Mouse (Mus musculus) limb, embryonic 14.5 days (tissue): ENCODE results near the gene Dusp15. TPM values are rescaled to one million over a fixed set of nuclear protein-coding genes. Genes with fewer than 3 reads are reported as not detected.
A peak's percentile ranks its signal among the peaks of the same experiment; 100 is the strongest.

Experiments used
- ATAC-seq: fragments of 200-750 bp; cut with Nextera tagmentation; 2 replicates; pipeline ENCODE4 v1.8.0; 2017; ENCODE audit warnings: low read depth, moderate number of reproducible peaks, moderate TSS enrichment; ENCODE audit not compliant: low FRiP score
- DNase-seq: peaks from one replicate; pipeline ENCODE4 v3.0.0-alpha.2; 2015; ENCODE audit warnings: low spot score
- H3K27ac ChIP-seq: fragments of 300-500 bp; sonication (generic); replicated peaks from 2 replicates; pipeline ENCODE4 v1.5.1; 2014; ENCODE audit warnings: low read depth, mild to moderate bottlenecking, low read length, moderate library complexity, mixed read lengths
- H3K27me3 ChIP-seq: fragments of 300-500 bp; sonication (generic); 2 replicates; pipeline ENCODE4 v1.6.1; 2014; ENCODE audit warnings: low read length, mixed read lengths; ENCODE audit not compliant: control insufficient read depth, insufficient read depth
- H3K36me3 ChIP-seq: fragments of 300-500 bp; sonication (generic); 2 replicates; pipeline ENCODE4 v1.6.1; 2014; ENCODE audit warnings: mild to moderate bottlenecking, low read length, moderate library complexity, mixed read lengths; ENCODE audit not compliant: control insufficient read depth, insufficient read depth
- H3K4me1 ChIP-seq: fragments of 300-500 bp; sonication (generic); 2 replicates; pipeline ENCODE4 v1.6.1; 2014; ENCODE audit warnings: antibody characterized with exemption, low read length, mixed read lengths; ENCODE audit not compliant: control insufficient read depth, insufficient read depth
- H3K4me2 ChIP-seq: fragments of 300-500 bp; sonication (generic); replicated peaks from 2 replicates; pipeline ENCODE4 v1.6.1; 2014; ENCODE audit warnings: low read depth, mild to moderate bottlenecking, low read length, moderate library complexity; ENCODE audit not compliant: severe bottlenecking
- H3K4me3 ChIP-seq: fragments of 300-500 bp; sonication (generic); replicated peaks from 2 replicates; pipeline ENCODE4 v1.5.1; 2014; ENCODE audit warnings: low read length
- H3K9ac ChIP-seq: fragments of 300-500 bp; sonication (generic); 2 replicates; pipeline ENCODE4 v1.6.1; 2014; ENCODE audit warnings: mild to moderate bottlenecking, low read depth, low read length, moderate library complexity; ENCODE audit not compliant: severe bottlenecking
- H3K9me3 ChIP-seq: fragments of 300-500 bp; sonication (generic); 2 replicates; pipeline ENCODE4 v1.6.1; 2016; ENCODE audit warnings: low read length; ENCODE audit not compliant: control insufficient read depth
- POLR2A ChIP-seq: fragments of 200-500 bp; IDR thresholded peaks from 2 replicates; pipeline ENCODE4 v1.8.0; 2012; ENCODE audit warnings: inconsistent platforms, mild to moderate bottlenecking, moderate library complexity, borderline replicate concordance; ENCODE audit not compliant: insufficient read depth, insufficient read length; ENCODE audit errors: extremely low read depth
- WGBS: fragments of 180-500 bp; shearing (Covaris S2); extraction: QIAGEN DNeasy Blood & Tissue Kit; methylation state at CpG from one replicate; pipeline ENCODE4 v1.1.7; 2014; 5-methylcytosine and 5-hydroxymethylcytosine counted together
- polyA plus RNA-seq, 2 experiments: library from polyadenylated mRNA; depleted of rRNA in 1 of 2; stranded (reverse) in 1 of 2; unstranded in 1 of 2; fragments of >200 nt; fragmentation: Nextera tagmentation in 1 of 2; extraction: Ambion mirVana in 1 of 2; gene quantifications; 2 replicates each; pipeline versions ENCODE4 v1.2.1 to v1.2.3; 2012 to 2014

Dusp15 gene
- polyA plus RNA-seq, 2 experiments, result 0.48 to 2.0 TPM

- no peaks in the 10 kb centered on the region for H3K36me3 ChIP-seq
- H3K9ac ChIP-seq, result peak within 1 kb of the TSS; percentile 34; the same call in 1 of the 2 replicates
- no peaks in the 10 kb centered on the region for H3K27me3 ChIP-seq
- no peak for TF ChIP-seq POLR2A
- peak within 1 kb of the TSS; percentile 39 for H3K4me3 ChIP-seq
- ATAC-seq (peak; percentile 94), DNase-seq (peak; percentile 89)
- no peaks in the 10 kb centered on the region for H3K9me3 ChIP-seq
- no peaks in the 10 kb centered on the region for H3K4me1 ChIP-seq
- WGBS, result 2% methylated on average over 34 of the region's 34 CpGs
- no peak within 1 kb of the TSS for H3K27ac ChIP-seq
- peak within 1 kb of the TSS; percentile 87 for H3K4me2 ChIP-seq
Measured at GRCm38 (mm10) chr2:152962091-152962793, 10.7 kb upstream of the Dusp15 start, which contains the start of gene Ttll9. Ttll9 (plus strand) TSS chr2:152962485.

GRCm38 (mm10) chr2:152958116-152958515 is 6.6 kb upstream of the Dusp15 start:
- H3K4me2 ChIP-seq, result no peak overlapping the region
- TF ChIP-seq POLR2A, result no peak
- WGBS, result 63% methylated on average over 3 of the region's 3 CpGs

GRCm38 (mm10) chr2:152951850-152952720 is 587 bp upstream of the Dusp15 start:
- 25% methylated on average over 13 of the region's 13 CpGs for WGBS
- peak overlapping the region; percentile 47 for H3K4me3 ChIP-seq
- H3K27me3 ChIP-seq, result peaks cover 20% of the 10 kb centered on the region
- no peak for TF ChIP-seq POLR2A
- DNase-seq, result no peak
- H3K27ac ChIP-seq, result no peak overlapping the region
- H3K4me2 ChIP-seq, result peak overlapping the region; percentile 99
- H3K9me3 ChIP-seq, result no peaks in the 10 kb centered on the region
- no peaks in the 10 kb centered on the region for H3K4me1 ChIP-seq
- H3K9ac ChIP-seq, result peak overlapping the region; percentile 69
- ATAC-seq, result no peak
- H3K36me3 ChIP-seq, result no peaks in the 10 kb centered on the region

More at GRCm38 (mm10) chr2:152958116-152958515, 6.6 kb upstream of the Dusp15 start:
- H3K9me3 ChIP-seq, result no peaks in the 10 kb centered on the region
- H3K36me3 ChIP-seq, result no peaks in the 10 kb centered on the region
- H3K27me3 ChIP-seq, result no peaks in the 10 kb centered on the region
- H3K27ac ChIP-seq, result no peak overlapping the region
- H3K4me3 ChIP-seq, result no peak overlapping the region
- no peaks in the 10 kb centered on the region for H3K4me1 ChIP-seq
- DNase-seq (no peak), ATAC-seq (no peak)
- H3K9ac ChIP-seq, result no peak overlapping the region

GRCm38 (mm10) chr2:152950358-152951064 is 987 bp downstream of the Dusp15 start:
- Histone ChIP-seq H3K27ac (no peak overlapping the region), H3K36me3 (no peaks in the 10 kb centered on the region), H3K9ac (peak overlapping the region; percentile 69; the same call in 1 of the 2 replicates), H3K4me2 (peak overlapping the region; percentile 99), H3K4me1 (no peaks in the 10 kb centered on the region), H3K9me3 (no peaks in the 10 kb centered on the region), H3K27me3 (peaks cover 20% of the 10 kb centered on the region), H3K4me3 (peak overlapping the region; percentile 47; the same call in 1 of the 2 replicates)
- DNase-seq (no peak), ATAC-seq (no peak)
- no peak for TF ChIP-seq POLR2A
- WGBS, result 39% methylated on average over 11 of the region's 11 CpGs

GRCm38 (mm10) chr2:152948438-152949020 is 3.0 kb downstream of the Dusp15 start:
- DNase-seq (no peak), ATAC-seq (no peak)
- TF ChIP-seq POLR2A, result no peak
- 72% methylated on average over 5 of the region's 5 CpGs for WGBS
- no peak overlapping the region for H3K4me2 ChIP-seq
- H3K36me3 ChIP-seq, result no peaks in the 10 kb centered on the region
- H3K27ac ChIP-seq, result no peak overlapping the region
- H3K9me3 ChIP-seq, result no peaks in the 10 kb centered on the region
- no peak overlapping the region for H3K9ac ChIP-seq
- H3K4me1 ChIP-seq, result no peaks in the 10 kb centered on the region
- no peak overlapping the region for H3K4me3 ChIP-seq
- peaks cover 33% of the 10 kb centered on the region for H3K27me3 ChIP-seq
